Mouse (Mus musculus) ES-Bruce4 (cell line): Measurements from ENCODE around the gene Rab26. TPM values are rescaled to one million over a fixed set of nuclear protein-coding genes. Genes with fewer than 3 reads are reported as not detected.

Experiments used
- H3K27ac ChIP-seq: 2 replicates; pipeline ENCODE4 v1.5.1; 2012; ENCODE audit warnings: low read length, inconsistent platforms; ENCODE audit not compliant: insufficient read depth
- H3K27me3 ChIP-seq: 2 replicates; pipeline ENCODE4 v1.6.1; 2012; ENCODE audit warnings: mild to moderate bottlenecking, low read length, inconsistent platforms; ENCODE audit not compliant: control insufficient read depth, poor library complexity, insufficient read depth, severe bottlenecking
- H3K36me3 ChIP-seq: 2 replicates; pipeline ENCODE4 v1.6.1; 2012; ENCODE audit warnings: inconsistent platforms, mild to moderate bottlenecking, low read length, moderate library complexity; ENCODE audit not compliant: control insufficient read depth, poor library complexity, insufficient read depth, severe bottlenecking
- H3K4me1 ChIP-seq: one replicate; pipeline ENCODE4 v1.8.1; 2011; ENCODE audit warnings: low read length; ENCODE audit not compliant: control insufficient read depth, insufficient read depth
- H3K4me3 ChIP-seq: 2 replicates; pipeline ENCODE4 v1.5.1; 2011; ENCODE audit warnings: low read depth, mild to moderate bottlenecking, low read length
- H3K9ac ChIP-seq: 2 replicates; pipeline ENCODE4 v1.6.1; 2012; ENCODE audit warnings: low read depth, mild to moderate bottlenecking, inconsistent platforms; ENCODE audit not compliant: poor library complexity, severe bottlenecking
- H3K9me3 ChIP-seq: replicated peaks from 2 replicates; pipeline ENCODE4 v1.6.1; 2012; ENCODE audit warnings: mild to moderate bottlenecking, low read length, inconsistent platforms; ENCODE audit not compliant: control insufficient read depth, poor library complexity, insufficient read depth, severe bottlenecking
- CTCF ChIP-seq: IDR thresholded peaks from one replicate; pipeline ENCODE4 v1.8.1; 2011; ENCODE audit warnings: low read depth, low read length
- EP300 ChIP-seq: IDR thresholded peaks from 2 replicates; pipeline ENCODE4 v1.6.1; 2011; ENCODE audit warnings: low read depth, low read length; ENCODE audit not compliant: insufficient read depth
- POLR2A ChIP-seq: IDR thresholded peaks from one replicate; pipeline ENCODE4 v1.8.1; 2011; ENCODE audit warnings: low read length; ENCODE audit not compliant: insufficient read depth
- polyA plus RNA-seq: library from polyadenylated mRNA; stranded (reverse); fragments of >200 nt; gene quantifications from 2 replicates; pipeline ENCODE4 v1.2.4, GENCODE M21; 2011; ENCODE audit warnings: low read depth; ENCODE audit not compliant: missing spikeins, insufficient read depth, insufficient read length

Gene Rab26
- polyA plus RNA-seq, 1 experiment: 1.5 TPM

GRCm38 (mm10) chr17:24549618-24550415 is 15.8 kb upstream of the Rab26 start, which contains the start of gene Pkd1:
Gene Pkd1 (plus strand): TSS chr17:24549834.
- Histone ChIP-seq H3K9me3 (no peaks in the 10 kb centered on the region), H3K27ac (no peak within 1 kb of the TSS), H3K36me3 (no peaks in the 10 kb centered on the region), H3K4me1 (no peaks in the 10 kb centered on the region), H3K9ac (peak within 1 kb of the TSS; percentile 81), H3K27me3 (no peaks in the 10 kb centered on the region), H3K4me3 (peak within 1 kb of the TSS; percentile 79)
- TF ChIP-seq POLR2A: peak; percentile 96
- TF ChIP-seq CTCF: no peak
- peak; percentile 25; the same call in 1 of the 2 replicates for TF ChIP-seq EP300

GRCm38 (mm10) chr17:24548921-24549617 is 15.1 kb upstream of the Rab26 start:
- H3K27ac ChIP-seq: no peak overlapping the region
- H3K9ac ChIP-seq: peak overlapping the region; percentile 54
- H3K4me1 ChIP-seq: no peaks in the 10 kb centered on the region
- H3K4me3 ChIP-seq: peak overlapping the region; percentile 71
- TF ChIP-seq POLR2A (no peak), CTCF (no peak), EP300 (no peak)
- H3K27me3 ChIP-seq: no peaks in the 10 kb centered on the region
- no peaks in the 10 kb centered on the region for H3K9me3 ChIP-seq
- H3K36me3 ChIP-seq: no peaks in the 10 kb centered on the region

GRCm38 (mm10) chr17:24548435-24548834 is 14.4 kb upstream of the Rab26 start:
- Histone ChIP-seq H3K4me1 (no peaks in the 10 kb centered on the region), H3K27ac (no peak overlapping the region), H3K9me3 (no peaks in the 10 kb centered on the region), H3K4me3 (no peak overlapping the region; the same call in 1 of the 2 replicates), H3K27me3 (no peaks in the 10 kb centered on the region), H3K9ac (peak overlapping the region; percentile 54), H3K36me3 (no peaks in the 10 kb centered on the region)
- no peak for TF ChIP-seq EP300

- H3K27me3 ChIP-seq: no peaks in the 10 kb centered on the region
Measured at GRCm38 (mm10) chr17:24546234-24546633, 12.2 kb upstream of the Rab26 start.

GRCm38 (mm10) chr17:24545247-24545646 is 11.2 kb upstream of the Rab26 start:
- no peak overlapping the region for H3K9ac ChIP-seq
- H3K4me3 ChIP-seq: no peak overlapping the region
- H3K4me1 ChIP-seq: no peaks in the 10 kb centered on the region
- no peaks in the 10 kb centered on the region for H3K27me3 ChIP-seq
- TF ChIP-seq CTCF (no peak), POLR2A (no peak), EP300 (no peak)
- no peaks in the 10 kb centered on the region for H3K36me3 ChIP-seq
- no peaks in the 10 kb centered on the region for H3K9me3 ChIP-seq
- H3K27ac ChIP-seq: no peak overlapping the region

More at GRCm38 (mm10) chr17:24546234-24546633, 12.2 kb upstream of the Rab26 start:
- Histone ChIP-seq H3K4me3 (no peak overlapping the region), H3K9me3 (no peaks in the 10 kb centered on the region), H3K9ac (no peak overlapping the region), H3K4me1 (no peaks in the 10 kb centered on the region), H3K36me3 (no peaks in the 10 kb centered on the region), H3K27ac (no peak overlapping the region)
- TF ChIP-seq EP300: no peak
- no peak for TF ChIP-seq CTCF
- TF ChIP-seq POLR2A: no peak

GRCm38 (mm10) chr17:24544613-24545012 is 10.6 kb upstream of the Rab26 start:
- H3K4me3 ChIP-seq: peak overlapping the region; percentile 46
- no peaks in the 10 kb centered on the region for H3K4me1 ChIP-seq
- H3K9me3 ChIP-seq: no peaks in the 10 kb centered on the region
- TF ChIP-seq EP300 (no peak), POLR2A (no peak), CTCF (no peak)
- H3K36me3 ChIP-seq: no peaks in the 10 kb centered on the region
- H3K9ac ChIP-seq: peak overlapping the region; percentile 1; the same call in 1 of the 2 replicates
- no peak overlapping the region for H3K27ac ChIP-seq
- H3K27me3 ChIP-seq: no peaks in the 10 kb centered on the region
